Mouse (Mus musculus) forebrain, embryonic 16.5 days (tissue): ENCODE data around the gene Lrmda. TPM values are rescaled to one million over a fixed set of nuclear protein-coding genes. Genes with fewer than 3 reads are reported as not detected.

Experiments used
- ATAC-seq: fragments of 200-750 bp; cut with Nextera tagmentation; 2 replicates; pipeline ENCODE4 v1.8.0; 2017; ENCODE audit warnings: mild to moderate bottlenecking, moderate library complexity
- H3K27ac ChIP-seq: fragments of 300-500 bp; sonication (generic); 2 replicates; pipeline ENCODE4 v1.5.1; 2014; ENCODE audit warnings: low read length, control low read depth
- H3K27me3 ChIP-seq: fragments of 300-500 bp; sonication (generic); replicated peaks from 2 replicates; pipeline ENCODE4 v1.6.1; 2014; ENCODE audit warnings: low read length; ENCODE audit not compliant: control insufficient read depth, insufficient read depth
- H3K36me3 ChIP-seq: fragments of 300-500 bp; sonication (generic); 2 replicates; pipeline ENCODE4 v1.6.1; 2014; ENCODE audit not compliant: control insufficient read depth, insufficient read depth
- H3K4me1 ChIP-seq: fragments of 300-500 bp; sonication (generic); replicated peaks from 2 replicates; pipeline ENCODE4 v1.6.1; 2014; ENCODE audit warnings: low read length; ENCODE audit not compliant: control insufficient read depth, insufficient read depth
- H3K4me2 ChIP-seq: fragments of 300-500 bp; sonication (generic); 2 replicates; pipeline ENCODE4 v1.6.1; 2014; ENCODE audit warnings: mild to moderate bottlenecking, low read length, control low read depth
- H3K4me3 ChIP-seq: fragments of 300-500 bp; sonication (generic); replicated peaks from 2 replicates; pipeline ENCODE4 v1.5.1; 2014; ENCODE audit warnings: mild to moderate bottlenecking, low read length, control low read depth
- H3K9ac ChIP-seq: fragments of 300-500 bp; sonication (generic); replicated peaks from 2 replicates; pipeline ENCODE4 v1.6.1; 2014; ENCODE audit warnings: low read depth, low read length, control low read depth
- H3K9me3 ChIP-seq: fragments of 300-500 bp; sonication (generic); 2 replicates; pipeline ENCODE4 v1.6.1; 2016; ENCODE audit warnings: low read length; ENCODE audit not compliant: control insufficient read depth
- WGBS: fragments of 180-500 bp; shearing (Covaris S2); extraction: QIAGEN DNeasy Blood & Tissue Kit; methylation state at CpG from one replicate; pipeline ENCODE4 v1.1.7; 2014; 5-methylcytosine and 5-hydroxymethylcytosine counted together
- polyA plus RNA-seq: library from polyadenylated mRNA; unstranded; fragments of >200 nt; fragmentation: Nextera tagmentation; extraction: Ambion mirVana; gene quantifications from 2 replicates; pipeline ENCODE4 v1.2.1, GENCODE M21; 2015

Gene Lrmda
- polyA plus RNA-seq, 1 experiment from 2014 or later: not detected

- H3K4me1 ChIP-seq: peaks cover 46% of the 10 kb centered on the region
These were observed 27.7 kb upstream of the Lrmda start for GRCm38 (mm10) chr14:21991856-21992255.

DNA sequence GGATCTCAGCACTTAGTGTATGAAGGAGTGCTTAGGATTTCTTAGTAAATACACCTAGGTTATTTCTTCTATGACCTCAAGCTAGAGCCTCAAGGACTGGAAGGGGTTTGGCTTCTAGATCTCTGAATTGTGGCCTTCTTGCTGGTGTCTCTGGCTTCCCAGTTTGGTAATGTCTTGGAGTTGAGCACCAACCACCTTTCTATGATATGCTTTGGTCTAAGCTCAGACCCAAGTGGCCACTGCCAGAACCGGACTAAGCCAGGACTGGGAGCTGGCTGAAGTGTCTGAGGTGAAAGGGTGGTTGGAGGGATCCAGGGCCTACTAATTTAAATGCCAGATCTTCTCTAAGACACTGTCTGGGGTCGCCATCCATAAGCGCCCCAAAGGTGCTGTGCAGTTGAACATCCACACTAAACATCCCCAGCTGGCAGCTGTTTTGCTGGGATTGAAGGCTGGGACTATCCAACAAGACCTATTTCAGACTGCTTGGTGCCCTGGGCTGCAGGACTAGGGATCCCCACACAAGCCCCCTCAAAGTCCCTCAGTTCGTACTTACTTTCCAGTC, 27.1 kb upstream of the Lrmda start:
- Histone ChIP-seq H3K4me3 (no peak overlapping the region), H3K9ac (no peak overlapping the region), H3K4me1 (peaks cover 41% of the 10 kb centered on the region), H3K4me2 (peak overlapping the region; percentile 87), H3K9me3 (no peaks in the 10 kb centered on the region), H3K27me3 (peaks cover 60% of the 10 kb centered on the region), H3K27ac (no peak overlapping the region), H3K36me3 (no peaks in the 10 kb centered on the region)
- ATAC-seq: no peak
- WGBS: 56% methylated on average over 4 of the region's 4 CpGs

More at GRCm38 (mm10) chr14:21991856-21992255, 27.7 kb upstream of the Lrmda start:
- no peak for ATAC-seq
- H3K36me3 ChIP-seq: no peaks in the 10 kb centered on the region
- peaks cover 57% of the 10 kb centered on the region for H3K27me3 ChIP-seq
- peak overlapping the region; percentile 70; the same call in 1 of the 2 replicates for H3K4me3 ChIP-seq
- no peak overlapping the region for H3K27ac ChIP-seq
- 23% methylated on average over 5 of the region's 5 CpGs for WGBS
- no peak overlapping the region for H3K9ac ChIP-seq
- no peaks in the 10 kb centered on the region for H3K9me3 ChIP-seq
- peak overlapping the region; percentile 87 for H3K4me2 ChIP-seq

- no peak for ATAC-seq
- H3K9ac ChIP-seq: no peak overlapping the region
- H3K4me2 ChIP-seq: no peak overlapping the region; the same call in 1 of the 2 replicates
- no peak overlapping the region for H3K27ac ChIP-seq
- H3K4me3 ChIP-seq: 0 out of 2 replicates have a peak overlapping the region, but pooled peaks have one; percentile 5
- no peaks in the 10 kb centered on the region for H3K36me3 ChIP-seq
- no peaks in the 10 kb centered on the region for H3K9me3 ChIP-seq
- 28% methylated on average over 14 of the region's 14 CpGs for WGBS
- H3K27me3 ChIP-seq: peaks cover 63% of the 10 kb centered on the region
- peaks cover 36% of the 10 kb centered on the region for H3K4me1 ChIP-seq
These were observed 26.1 kb upstream of the Lrmda start for GRCm38 (mm10) chr14:21993251-21994060.

GRCm38 (mm10) chr14:21994061-21994990, 25.2 kb upstream of the Lrmda start:
- WGBS: 4% methylated on average over 44 of the region's 44 CpGs
- Histone ChIP-seq H3K27me3 (peaks cover 55% of the 10 kb centered on the region), H3K27ac (no peak overlapping the region)

DNA sequence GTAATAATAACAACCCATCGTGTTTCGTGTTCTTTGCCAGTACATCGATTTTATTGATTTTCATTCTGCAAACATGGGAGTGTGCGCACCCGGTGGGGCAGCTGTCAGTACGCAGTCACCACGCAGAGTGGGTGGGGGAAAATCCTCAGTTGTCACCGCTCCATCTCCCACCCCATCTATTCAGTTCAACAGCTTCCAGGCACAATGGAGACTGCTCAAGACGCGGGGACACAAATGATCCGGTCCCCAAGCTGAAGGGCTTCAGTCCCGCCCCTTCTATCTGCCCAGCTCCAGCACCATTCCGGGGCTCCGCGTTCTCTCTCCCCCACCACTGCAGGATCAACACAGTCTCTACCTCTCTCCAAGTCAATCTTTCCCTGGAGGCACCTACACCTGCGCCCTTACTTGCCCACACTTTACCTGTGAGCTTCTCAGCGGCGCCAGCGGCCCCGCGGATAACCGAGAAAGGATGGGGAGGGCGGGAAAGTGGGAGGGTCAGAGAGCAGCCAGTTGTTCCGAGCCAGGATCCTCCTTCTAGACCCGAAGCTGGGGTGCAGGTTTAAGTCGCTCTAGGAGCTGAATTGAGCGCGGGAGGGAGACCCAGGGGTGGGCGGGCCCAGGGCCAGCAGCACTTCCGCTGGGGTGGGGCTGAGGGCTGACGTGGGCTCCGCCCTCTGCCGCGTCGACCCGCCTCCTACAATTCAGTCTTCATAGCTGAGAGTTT, 24.3 kb upstream of the Lrmda start:
- H3K27ac ChIP-seq: peak overlapping the region; percentile 60
- H3K36me3 ChIP-seq: no peaks in the 10 kb centered on the region
- H3K9me3 ChIP-seq: no peaks in the 10 kb centered on the region
- H3K4me3 ChIP-seq: peak overlapping the region; percentile 45
- H3K9ac ChIP-seq: peak overlapping the region; percentile 46
- peaks cover 46% of the 10 kb centered on the region for H3K27me3 ChIP-seq
- ATAC-seq: peak; percentile 70
- under 1% methylated on average over 35 of the region's 36 CpGs for WGBS
- peak overlapping the region; percentile 57 for H3K4me2 ChIP-seq
- peaks cover 22% of the 10 kb centered on the region for H3K4me1 ChIP-seq

More at GRCm38 (mm10) chr14:21994061-21994990, 25.2 kb upstream of the Lrmda start:
- H3K4me2 ChIP-seq: peak overlapping the region; percentile 57
- peak overlapping the region; percentile 45 for H3K4me3 ChIP-seq
- ATAC-seq: no peak
- 0 out of 2 replicates have a peak overlapping the region, but pooled peaks have one; percentile 10 for H3K9ac ChIP-seq
- no peaks in the 10 kb centered on the region for H3K36me3 ChIP-seq
- H3K4me1 ChIP-seq: peaks cover 28% of the 10 kb centered on the region
- no peaks in the 10 kb centered on the region for H3K9me3 ChIP-seq

DNA sequence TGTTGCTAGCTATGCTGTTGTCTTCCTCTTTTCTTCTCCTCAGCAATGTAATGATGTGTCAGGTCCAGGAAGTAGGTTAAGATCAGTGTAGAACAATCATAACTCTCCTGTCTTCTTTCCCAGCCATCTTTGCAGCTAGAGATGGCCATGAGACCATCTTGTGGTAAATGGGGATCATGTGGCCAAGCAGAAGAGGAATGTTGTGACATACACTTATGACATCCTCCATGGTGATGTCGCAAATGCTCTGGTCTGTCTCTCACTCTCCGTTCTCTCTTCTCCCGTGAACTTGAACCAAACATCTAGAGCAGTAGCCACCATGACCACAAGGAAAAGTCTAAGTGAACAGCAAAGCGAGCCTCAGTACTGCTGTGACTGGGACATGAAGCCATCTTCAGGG, 19.9 kb upstream of the Lrmda start:
- no peak for ATAC-seq
- no peak overlapping the region for H3K4me3 ChIP-seq
- no peak overlapping the region for H3K9ac ChIP-seq
- no peak overlapping the region for H3K27ac ChIP-seq
- H3K27me3 ChIP-seq: peaks cover 29% of the 10 kb centered on the region
- no peaks in the 10 kb centered on the region for H3K36me3 ChIP-seq
- no peak overlapping the region for H3K4me2 ChIP-seq
- 93% methylated on average over 4 of the region's 4 CpGs for WGBS
- H3K4me1 ChIP-seq: peaks cover 11% of the 10 kb centered on the region
- H3K9me3 ChIP-seq: no peaks in the 10 kb centered on the region

GRCm38 (mm10) chr14:22003231-22003630, 16.3 kb upstream of the Lrmda start:
- no peak for ATAC-seq
- H3K9ac ChIP-seq: no peak overlapping the region
- peaks cover 12% of the 10 kb centered on the region for H3K27me3 ChIP-seq
- no peaks in the 10 kb centered on the region for H3K9me3 ChIP-seq
- H3K4me3 ChIP-seq: no peak overlapping the region
- no peak overlapping the region for H3K27ac ChIP-seq
- H3K4me2 ChIP-seq: no peak overlapping the region
- no peaks in the 10 kb centered on the region for H3K36me3 ChIP-seq
- 94% methylated on average over 1 of the region's 1 CpGs for WGBS
- 0 out of 2 replicates have a peak, but pooled peaks cover 5% of the 10 kb centered on the region for H3K4me1 ChIP-seq

DNA sequence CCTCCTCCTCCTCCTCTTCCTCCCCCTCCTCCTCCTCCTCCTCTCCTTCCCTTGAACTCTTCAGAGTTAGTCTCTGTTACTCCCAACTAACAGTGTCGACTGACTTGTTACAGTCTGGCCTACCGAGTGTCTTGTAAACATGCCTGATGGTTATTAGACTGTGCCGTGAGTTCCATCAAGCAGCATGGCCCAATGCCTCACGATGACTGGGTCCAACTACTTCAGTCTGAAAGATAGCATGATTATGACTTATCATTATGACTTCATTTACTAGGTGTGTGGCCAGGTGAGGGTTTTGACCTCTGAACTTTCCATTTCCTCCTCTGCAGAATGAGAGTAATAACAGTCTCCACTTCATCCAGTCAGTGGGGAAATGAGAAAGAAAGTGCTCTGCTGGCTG, 15.9 kb upstream of the Lrmda start:
- no peaks in the 10 kb centered on the region for H3K9me3 ChIP-seq
- 0 out of 2 replicates have a peak, but pooled peaks cover 5% of the 10 kb centered on the region for H3K4me1 ChIP-seq
- no peaks in the 10 kb centered on the region for H3K36me3 ChIP-seq
- no peak overlapping the region for H3K4me2 ChIP-seq
- H3K4me3 ChIP-seq: no peak overlapping the region
- no peak overlapping the region for H3K27ac ChIP-seq
- H3K27me3 ChIP-seq: peaks cover 12% of the 10 kb centered on the region
- WGBS: 88% methylated on average over 4 of the region's 4 CpGs
- no peak for ATAC-seq
- no peak overlapping the region for H3K9ac ChIP-seq
